Mouse (Mus musculus) MEL (cell line): ENCODE data around the gene Sun2. TPM values are rescaled to one million over a fixed set of nuclear protein-coding genes. Genes with fewer than 3 reads are reported as not detected.

ENCODE experiments used
- DNase-seq: peaks from one replicate; pipeline ENCODE4 v3.0.0; 2011; ENCODE audit warnings: low read depth, low spot score
- H3K27ac ChIP-seq: 2 replicates; pipeline ENCODE4 v1.5.1; 2012; ENCODE audit warnings: low read depth, mild to moderate bottlenecking, control low read depth, low read length, moderate library complexity; ENCODE audit not compliant: control insufficient read depth
- H3K27me3 ChIP-seq, 2 experiments: fragments of 150-350 bp in 1 of 2; sonication (generic) in 1 of 2; 2 replicates each; pipeline ENCODE4 v1.6.1; 2012; ENCODE audit warnings: low read length in 2 of 2, mild to moderate bottlenecking in 2 of 2, improper control_type of control experiment in 1 of 2, moderate library complexity in 1 of 2; ENCODE audit not compliant: insufficient read depth in 2 of 2, control insufficient read depth in 1 of 2
- H3K36me3 ChIP-seq, 2 experiments: 2 replicates each; pipeline ENCODE4 v1.6.1; 2012 to 2014; ENCODE audit warnings: low read length in 2 of 2, improper control_type of control experiment in 1 of 2, inconsistent platforms in 1 of 2, mild to moderate bottlenecking in 1 of 2; ENCODE audit not compliant: insufficient read depth in 2 of 2, control insufficient read depth in 1 of 2
- H3K4me1 ChIP-seq, 2 experiments: fragments of 150-350 bp in 1 of 2; sonication (generic) in 1 of 2; 2 replicates each; pipeline ENCODE4 v1.6.1; 2012; ENCODE audit warnings: low read length in 2 of 2, improper control_type of control experiment in 1 of 2, mild to moderate bottlenecking in 1 of 2; ENCODE audit not compliant: insufficient read depth in 2 of 2, control insufficient read depth in 1 of 2
- H3K4me3 ChIP-seq, 2 experiments: fragments of 150-350 bp in 1 of 2; sonication (generic) in 1 of 2; 2 replicates each; pipeline ENCODE4 v1.5.1; 2012; ENCODE audit warnings: low read depth in 2 of 2, low read length in 2 of 2, mild to moderate bottlenecking in 2 of 2, moderate library complexity in 2 of 2, control low read depth in 1 of 2, improper control_type of control experiment in 1 of 2; ENCODE audit not compliant: control insufficient read depth in 1 of 2, insufficient read depth in 1 of 2
- H3K79me2 ChIP-seq: 2 replicates; pipeline ENCODE4 v1.6.1; 2012; ENCODE audit warnings: mild to moderate bottlenecking, low read length, moderate library complexity; ENCODE audit not compliant: control insufficient read depth, poor library complexity, insufficient read depth
- H3K9ac ChIP-seq: 2 replicates; pipeline ENCODE4 v1.6.1; 2012; ENCODE audit warnings: low read depth, mild to moderate bottlenecking, control low read depth, low read length, moderate library complexity; ENCODE audit not compliant: control insufficient read depth, poor library complexity, severe bottlenecking
- H3K9me3 ChIP-seq: fragments of 150-350 bp; sonication (generic); replicated peaks from 2 replicates; pipeline ENCODE4 v1.6.1; 2012; ENCODE audit warnings: mild to moderate bottlenecking, low read length, improper control_type of control experiment, moderate library complexity; ENCODE audit not compliant: insufficient read depth
- BHLHE40 ChIP-seq: IDR thresholded peaks from 2 replicates; pipeline ENCODE4 v1.6.1; 2012; ENCODE audit warnings: low read depth, mild to moderate bottlenecking, inconsistent platforms, low read length, improper control_type of control experiment, borderline replicate concordance
- CTCF ChIP-seq, 3 experiments: IDR thresholded peaks in 2 of 3; conservative IDR thresholded peaks in 1 of 3; 2 replicates each; pipeline ENCODE4 v1.5.1; 2011 to 2012; ENCODE audit warnings: low read length in 3 of 3, low read depth in 2 of 3, mild to moderate bottlenecking in 2 of 3, improper control_type of control experiment in 1 of 3, inconsistent platforms in 1 of 3, mixed read lengths in 1 of 3, moderate library complexity in 1 of 3; ENCODE audit not compliant: control insufficient read depth in 1 of 3, insufficient read depth in 1 of 3, poor library complexity in 1 of 3, severe bottlenecking in 1 of 3
- ELF1 ChIP-seq: IDR thresholded peaks from 2 replicates; pipeline ENCODE4 v1.6.1; 2014; ENCODE audit warnings: low read depth, mild to moderate bottlenecking, inconsistent platforms, low read length, improper control_type of control experiment, moderate library complexity
- EP300 ChIP-seq, 2 experiments: IDR thresholded peaks; 2 replicates each; pipeline ENCODE4 v1.6.1; 2011; ENCODE audit warnings: improper control_type of control experiment in 2 of 2, low read length in 2 of 2, low read depth in 1 of 2, mild to moderate bottlenecking in 1 of 2
- ETS1 ChIP-seq: IDR thresholded peaks from 2 replicates; pipeline ENCODE4 v1.6.1; 2012; ENCODE audit warnings: low read depth, mild to moderate bottlenecking, inconsistent platforms, low read length, improper control_type of control experiment, moderate library complexity
- GATA1 ChIP-seq: IDR thresholded peaks from 2 replicates; pipeline ENCODE4 v1.6.1; 2011; ENCODE audit warnings: low read depth, low read length, improper control_type of control experiment
- HCFC1 ChIP-seq: IDR thresholded peaks from 2 replicates; pipeline ENCODE4 v1.6.1; 2012; ENCODE audit warnings: low read depth, mild to moderate bottlenecking, inconsistent platforms, low read length, improper control_type of control experiment, moderate library complexity
- MAX ChIP-seq: IDR thresholded peaks from 2 replicates; pipeline ENCODE4 v1.6.1; 2011; ENCODE audit warnings: low read length, improper control_type of control experiment
- MAZ ChIP-seq: IDR thresholded peaks from 2 replicates; pipeline ENCODE4 v1.6.1; 2012; ENCODE audit warnings: low read depth, mild to moderate bottlenecking, inconsistent platforms, low read length, improper control_type of control experiment
- MEF2A ChIP-seq: IDR thresholded peaks from 2 replicates; pipeline ENCODE4 v1.6.1; 2014; ENCODE audit warnings: low read depth, mild to moderate bottlenecking, inconsistent platforms, low read length, improper control_type of control experiment; ENCODE audit not compliant: poor library complexity, insufficient replicate concordance, severe bottlenecking; ENCODE audit errors: extremely low read depth
- MXI1 ChIP-seq: IDR thresholded peaks from 2 replicates; pipeline ENCODE4 v1.6.1; 2011; ENCODE audit warnings: mild to moderate bottlenecking, low read depth, low read length, improper control_type of control experiment
- MYB ChIP-seq: IDR thresholded peaks from 2 replicates; pipeline ENCODE4 v1.6.1; 2011; ENCODE audit warnings: mild to moderate bottlenecking, low read depth, low read length, improper control_type of control experiment
- MYC ChIP-seq: IDR thresholded peaks from 2 replicates; pipeline ENCODE4 v1.6.1; 2011; ENCODE audit warnings: low read depth, mild to moderate bottlenecking, low read length, improper control_type of control experiment, moderate library complexity
- NELFE ChIP-seq: IDR thresholded peaks from 2 replicates; pipeline ENCODE4 v1.6.1; 2011; ENCODE audit warnings: low read depth, low read length, improper control_type of control experiment
- NRF1 ChIP-seq: IDR thresholded peaks from 2 replicates; pipeline ENCODE4 v1.6.1; 2014; ENCODE audit warnings: low read depth, mild to moderate bottlenecking, inconsistent platforms, low read length, improper control_type of control experiment, moderate library complexity; ENCODE audit not compliant: poor library complexity, insufficient read depth, severe bottlenecking
- POLR2A ChIP-seq, 2 experiments: IDR thresholded peaks; 2 replicates each; pipeline ENCODE4 v1.6.1; 2011 to 2012; ENCODE audit warnings: low read length in 2 of 2, mild to moderate bottlenecking in 2 of 2, control low read depth in 1 of 2, improper control_type of control experiment in 1 of 2, low read depth in 1 of 2, moderate library complexity in 1 of 2; ENCODE audit not compliant: control insufficient read depth in 1 of 2, insufficient read depth in 1 of 2, poor library complexity in 1 of 2
- POLR2AphosphoS2 ChIP-seq: IDR thresholded peaks from 2 replicates; pipeline ENCODE4 v1.6.1; 2011; ENCODE audit warnings: low read length, improper control_type of control experiment
- POLR2AphosphoS5 ChIP-seq: IDR thresholded peaks from 2 replicates; pipeline ENCODE4 v1.6.1; 2012; ENCODE audit warnings: low read depth, borderline replicate concordance, mild to moderate bottlenecking, inconsistent platforms, low read length, moderate library complexity, mixed read lengths
- RAD21 ChIP-seq: IDR thresholded peaks from 2 replicates; pipeline ENCODE4 v1.6.1; 2011; ENCODE audit warnings: mild to moderate bottlenecking, low read depth, low read length, improper control_type of control experiment
- SIN3A ChIP-seq: IDR thresholded peaks from 2 replicates; pipeline ENCODE4 v1.6.1; 2012; ENCODE audit warnings: low read length, improper control_type of control experiment, inconsistent platforms
- TAL1 ChIP-seq: IDR thresholded peaks from 2 replicates; pipeline ENCODE4 v1.6.1; 2012; ENCODE audit warnings: mild to moderate bottlenecking, inconsistent platforms, low read length, moderate library complexity, mixed read lengths
- TBP ChIP-seq: IDR thresholded peaks from 2 replicates; pipeline ENCODE4 v1.8.0; 2011; ENCODE audit warnings: low read depth, low read length, improper control_type of control experiment
- TCF12 ChIP-seq: IDR thresholded peaks from 2 replicates; pipeline ENCODE4 v1.6.1; 2014; ENCODE audit warnings: low read depth, mild to moderate bottlenecking, inconsistent platforms, low read length, improper control_type of control experiment, moderate library complexity
- UBTF ChIP-seq: IDR thresholded peaks from 2 replicates; pipeline ENCODE4 v1.6.1; 2012; ENCODE audit warnings: low read depth, mild to moderate bottlenecking, inconsistent platforms, low read length, improper control_type of control experiment, moderate library complexity, borderline replicate concordance; ENCODE audit not compliant: insufficient read depth
- USF1 ChIP-seq: IDR thresholded peaks from 2 replicates; pipeline ENCODE4 v1.6.1; 2014; ENCODE audit warnings: low read depth, mild to moderate bottlenecking, inconsistent platforms, low read length, improper control_type of control experiment, moderate library complexity
- ZMIZ1 ChIP-seq: IDR thresholded peaks from 2 replicates; pipeline ENCODE4 v1.6.1; 2012; ENCODE audit warnings: low read depth, mild to moderate bottlenecking, inconsistent platforms, low read length, improper control_type of control experiment, moderate library complexity
- polyA plus RNA-seq, 2 experiments: library from polyadenylated mRNA; stranded (reverse) in 1 of 2; unstranded in 1 of 2; fragments of >175 nt in 1 of 2; fragments of >200 nt in 1 of 2; gene quantifications; 2 replicates each; pipeline versions ENCODE4 v1.2.1 to v1.2.4; 2012; ENCODE audit warnings: low replicate concordance in 2 of 2, low read depth in 1 of 2; ENCODE audit not compliant: insufficient read length in 2 of 2, insufficient read depth in 1 of 2, missing spikeins in 1 of 2
- total RNA-seq: library from RNA; depleted of rRNA; stranded (reverse); fragments of 300-350 nt; gene quantifications from 2 replicates; pipeline ENCODE4 v1.2.3, GENCODE M21; 2012

The Sun2 gene
- total and polyA plus RNA-seq, 3 experiments: 4.3 to 10.6 TPM; not detected in 1

DNA sequence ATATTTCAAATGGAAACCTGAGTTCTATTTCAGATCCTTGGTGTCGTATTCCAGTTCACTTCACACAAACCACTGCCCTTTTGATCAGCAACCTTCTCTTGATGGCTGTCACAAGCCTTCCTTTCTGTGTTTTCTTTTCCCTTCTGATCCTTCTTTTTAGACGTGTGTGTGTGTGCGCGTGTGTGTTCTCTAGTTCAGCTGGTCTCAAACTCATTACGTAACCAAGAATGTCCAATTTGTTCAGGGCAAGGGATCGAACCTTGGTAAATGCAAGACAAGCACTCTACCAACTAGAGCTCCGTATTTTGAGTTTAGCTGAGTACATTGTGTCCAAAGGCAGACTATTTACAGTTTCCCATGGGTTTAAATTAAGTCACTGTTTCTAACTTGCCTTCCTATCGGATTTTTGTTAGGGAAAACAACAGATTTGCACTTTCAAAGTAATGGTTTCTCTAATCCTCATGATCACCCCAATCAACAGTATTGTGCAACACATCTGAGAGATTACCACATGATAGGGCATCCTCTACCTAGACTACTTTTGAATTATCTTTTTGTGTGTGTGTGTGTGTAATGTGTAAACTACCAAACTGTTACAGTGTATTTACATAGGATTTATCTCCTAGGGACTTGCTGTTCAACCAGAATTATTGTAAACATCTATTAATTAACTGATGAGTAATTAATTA lies 53.9 kb downstream of the Sun2 start:
- DNase-seq: no peak
- Histone ChIP-seq H3K79me2 (peaks cover 67% of the 10 kb centered on the region), H3K9ac (peak overlapping the region; percentile 77), H3K27ac (peak overlapping the region; percentile 82), H3K4me3 (peak overlapping the region; percentile 69 to 93), H3K27me3 (no peaks in the 10 kb centered on the region), H3K36me3 (peaks cover 0 to 31% of the 10 kb centered on the region in 2 experiments; a peak in 3 of 4 replicates), H3K9me3 (no peaks in the 10 kb centered on the region), H3K4me1 (peaks cover 9 to 23% of the 10 kb centered on the region in 2 experiments)
- TF ChIP-seq MXI1 (peak; percentile 31; the same call in 1 of the 2 replicates), MAZ (0 out of 2 replicates have a peak, but pooled peaks have one; percentile 8), MAX (0 out of 2 replicates have a peak, but pooled peaks have one; percentile 51), USF1 (no peak), GATA1 (0 out of 2 replicates have a peak, but pooled peaks have one; percentile 13), MYC (peak; percentile 7; the same call in 1 of the 2 replicates), EP300 (IDR thresholded peaks at IDR 0.05; ENCODE audit: low read depth in 1 of 2, low read length in 2 of 2) (0 out of 4 replicates have a peak, but pooled peaks of 1 of the 2 experiments have one; percentile 17), TCF12 (no peak)

DNA sequence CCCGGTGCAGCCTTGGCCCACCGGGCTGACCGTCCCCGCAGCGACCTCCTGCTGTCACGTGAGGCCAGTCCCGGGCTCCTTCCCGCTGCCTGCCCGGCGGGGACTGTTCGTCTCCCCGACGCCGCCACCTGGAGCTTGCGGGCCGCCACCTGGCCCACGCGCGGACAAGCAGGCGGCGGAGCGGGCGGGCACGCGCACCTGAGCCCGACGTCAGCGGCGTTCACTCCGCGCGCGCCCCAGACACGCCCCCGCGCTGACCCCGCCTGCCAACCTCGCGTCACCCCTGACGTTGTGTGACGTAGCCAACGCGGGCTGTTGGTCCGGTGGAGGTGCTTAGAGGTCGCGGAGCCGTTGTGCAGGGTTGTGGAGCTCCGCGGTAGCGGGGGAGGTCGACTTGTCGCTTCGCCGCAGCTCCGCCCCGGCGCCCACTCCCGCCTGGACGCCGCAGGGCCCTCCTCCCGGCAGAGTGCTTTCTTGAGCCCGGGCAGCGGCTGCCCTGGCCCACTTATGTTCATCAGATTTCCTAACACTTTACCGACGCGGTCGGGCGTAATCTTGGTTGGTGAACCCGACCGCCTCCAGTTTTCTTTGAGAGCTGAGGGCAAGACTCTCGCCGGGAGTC lies 54.6 kb downstream of the Sun2 start, which contains the start of gene Josd1:
TSS of gene Josd1 (minus strand) at position 274 of the 622 bp plus-strand sequence.
- peaks cover 0 to 33% of the 10 kb centered on the region in 2 experiments; a peak in 3 of 4 replicates for H3K36me3 ChIP-seq
- peak within 1 kb of the TSS; percentile 97 for H3K9ac ChIP-seq
- peak within 1 kb of the TSS; percentile 84 for H3K27ac ChIP-seq
- H3K9me3 ChIP-seq: no peaks in the 10 kb centered on the region
- peak; percentile 96 for DNase-seq
- peaks cover 8 to 28% of the 10 kb centered on the region in 2 experiments for H3K4me1 ChIP-seq
- peak within 1 kb of the TSS; percentile 93 to 96 for H3K4me3 ChIP-seq
- no peaks in the 10 kb centered on the region for H3K27me3 ChIP-seq
- H3K79me2 ChIP-seq: peaks cover 68% of the 10 kb centered on the region
- TF ChIP-seq ZMIZ1 (peak; percentile 51), MYC (no peak), GATA1 (peak; percentile 11; the same call in 1 of the 2 replicates), MEF2A (no peak), TCF12 (peak; percentile 58), TAL1 (no peak), ELF1 (no peak), BHLHE40 (peak; percentile 40; the same call in 1 of the 2 replicates), HCFC1 (peak; percentile 61; the same call in 1 of the 2 replicates), UBTF (no peak), ETS1 (peak; percentile 61), POLR2AphosphoS5 (no peak), MAZ (peak; percentile 8; the same call in 1 of the 2 replicates), SIN3A (peak; percentile 84), EP300 (IDR thresholded peaks at IDR 0.05; ENCODE audit: low read depth in 1 of 2, low read length in 2 of 2) (0 out of 4 replicates have a peak, but pooled peaks of 1 of the 2 experiments have one; percentile 2), NELFE (peak; percentile 79), NRF1 (peak; percentile 52), POLR2AphosphoS2 (peak; percentile 44; the same call in 1 of the 2 replicates), USF1 (peak; percentile 60), CTCF (IDR thresholded peaks at IDR 0.05 in 2 of 3, conservative IDR thresholded peaks at IDR 0.05 in 1 of 3; ENCODE audit: control insufficient read depth in 1 of 3, insufficient read depth in 1 of 3, low read depth in 2 of 3, low read length in 3 of 3, poor library complexity in 1 of 3, severe bottlenecking in 1 of 3) (no peak), MXI1 (peak; percentile 13; the same call in 1 of the 2 replicates), RAD21 (no peak), TBP (0 out of 2 replicates have a peak, but pooled peaks have one; percentile 14), MYB (0 out of 2 replicates have a peak, but pooled peaks have one; percentile 4), POLR2A (IDR thresholded peaks at IDR 0.05; ENCODE audit: control insufficient read depth in 1 of 2, insufficient read depth in 1 of 2, low read depth in 1 of 2, low read length in 2 of 2, poor library complexity in 1 of 2) (peak; percentile 85 to 87)
